ENCODE assay signal across 51 mouse cellular contexts in genomic region chr10:77846503-77846902, GRCm38 (mm10). TPM values are rescaled to one million over a fixed set of nuclear protein-coding genes. Genes with fewer than 3 reads are reported as not detected.
"Had no signal": no experiment of that assay in that cellular context is flagged by ENCODE, and none has a peak within 500 bp of the region (broad histone marks: within the 10 kb centered on the region; RNA-seq: fewer than 3 reads in every experiment).

Gm36176 (plus strand) TSS chr10:77846803.

- H3K27me3 ChIP-seq: heart, embryonic 12.5 days; heart, embryonic 13.5 days; heart, embryonic 15.5 days; hindbrain, embryonic 13.5 days; hindbrain, embryonic 15.5 days; intestine, embryonic 15.5 days; kidney, embryonic 15.5 days had no signal

- DNase-seq: heart, postnatal 10 days; heart, postnatal 14 days; heart, postnatal 36 days; heart, postnatal 4 days; kidney, adult 11 months; kidney, adult 18-20 months; kidney, adult 2 months; kidney, adult 8-10 months; kidney, adult 9 months; kidney, postnatal 10 days; kidney, postnatal 14 days; kidney, postnatal 25 days; kidney, postnatal 36 days; kidney, postnatal 4 days; layer of hippocampus, adult 9-11 months; layer of hippocampus, postnatal 36 days had no signal

- H3K9me3 ChIP-seq: heart, embryonic 15.5 days; intestine, embryonic 15.5 days had no signal

- H3K4me2 ChIP-seq: heart, embryonic 11.5 days; heart, embryonic 12.5 days; heart, embryonic 13.5 days; heart, embryonic 15.5 days; hindbrain, embryonic 12.5 days; hindbrain, embryonic 13.5 days; hindbrain, embryonic 14.5 days; hindbrain, embryonic 15.5 days; intestine, embryonic 15.5 days; kidney, embryonic 15.5 days had no signal

- H3K4me3 ChIP-seq: heart, embryonic 12.5 days; heart, embryonic 13.5 days; heart, embryonic 15.5 days; hindbrain, embryonic 10.5 days; hindbrain, embryonic 12.5 days; hindbrain, embryonic 13.5 days; hindbrain, embryonic 15.5 days; intestine, embryonic 15.5 days; kidney, embryonic 15.5 days; layer of hippocampus, adult 2 months; left cerebral cortex, adult 2 months had no signal

- H3K27ac ChIP-seq: heart, embryonic 13.5 days; heart, embryonic 15.5 days; hindbrain, embryonic 10.5 days; hindbrain, embryonic 12.5 days; hindbrain, embryonic 13.5 days; hindbrain, embryonic 14.5 days; hindbrain, embryonic 15.5 days; hindbrain, postnatal 0 days; intestine, embryonic 15.5 days; kidney, embryonic 15.5 days; kidney, postnatal 0 days; layer of hippocampus, adult 2 months; left cerebral cortex, adult 2 months had no signal

- H3K4me1 ChIP-seq: heart, embryonic 12.5 days; heart, embryonic 13.5 days; heart, embryonic 15.5 days; hindbrain, embryonic 12.5 days; hindbrain, embryonic 13.5 days; hindbrain, embryonic 15.5 days; intestine, embryonic 15.5 days; kidney, embryonic 15.5 days had no signal

- H3K36me3 ChIP-seq: heart, embryonic 12.5 days; heart, embryonic 13.5 days; heart, embryonic 15.5 days; hindbrain, embryonic 10.5 days; hindbrain, embryonic 12.5 days; hindbrain, embryonic 13.5 days; hindbrain, embryonic 15.5 days; intestine, embryonic 15.5 days; kidney, embryonic 15.5 days had no signal

- H3K9ac ChIP-seq: heart, embryonic 12.5 days; heart, embryonic 13.5 days; heart, embryonic 15.5 days; hindbrain, embryonic 12.5 days; hindbrain, embryonic 13.5 days; hindbrain, embryonic 14.5 days; hindbrain, embryonic 15.5 days; intestine, embryonic 15.5 days; kidney, embryonic 15.5 days had no signal

- ATAC-seq: hindbrain, embryonic 16.5 days; hindbrain, postnatal 0 days; inflammation-experienced regulatory T-cells, adult 6 months had no signal

RNA-seq across cellular contexts. Expression of gene Gm36176, which starts in this region (rescaled TPM):
- total RNA-seq: heart, postnatal 10 days; heart, postnatal 14 days; heart, postnatal 25 days; heart, postnatal 36 days; heart, postnatal 4 days; hematopoietic stem cell, adult 5-6 weeks; hindbrain, postnatal 0 days; layer of hippocampus, adult 18-20 months; layer of hippocampus, adult 2 months; layer of hippocampus, adult 8-10 months; layer of hippocampus, postnatal 10 days; layer of hippocampus, postnatal 14 days; layer of hippocampus, postnatal 25 days; layer of hippocampus, postnatal 36 days; left cerebral cortex, adult 18-20 months; left cerebral cortex, adult 2 months had no signal
- polyA plus RNA-seq: heart, embryonic 11.5 days; heart, embryonic 12.5 days; heart, embryonic 13.5 days; heart, embryonic 14.5 days; heart, embryonic 15.5 days; heart, embryonic 16.5 days; heart, postnatal 0 days; hindbrain, embryonic 10.5 days; hindbrain, embryonic 11.5 days; hindbrain, embryonic 12.5 days; hindbrain, embryonic 13.5 days; hindbrain, embryonic 14.5 days; hindbrain, embryonic 15.5 days; hindbrain, embryonic 16.5 days; hindbrain, postnatal 0 days; inflammation-experienced regulatory T-cells, adult 6 months; intestine, embryonic 14.5 days; intestine, embryonic 15.5 days; intestine, embryonic 16.5 days; intestine, postnatal 0 days; kidney, adult 2 months; kidney, embryonic 14.5 days; kidney, embryonic 15.5 days; kidney, embryonic 16.5 days; kidney, postnatal 0 days; large intestine, adult 2 months had no signal
